In the genomic region with DNA sequence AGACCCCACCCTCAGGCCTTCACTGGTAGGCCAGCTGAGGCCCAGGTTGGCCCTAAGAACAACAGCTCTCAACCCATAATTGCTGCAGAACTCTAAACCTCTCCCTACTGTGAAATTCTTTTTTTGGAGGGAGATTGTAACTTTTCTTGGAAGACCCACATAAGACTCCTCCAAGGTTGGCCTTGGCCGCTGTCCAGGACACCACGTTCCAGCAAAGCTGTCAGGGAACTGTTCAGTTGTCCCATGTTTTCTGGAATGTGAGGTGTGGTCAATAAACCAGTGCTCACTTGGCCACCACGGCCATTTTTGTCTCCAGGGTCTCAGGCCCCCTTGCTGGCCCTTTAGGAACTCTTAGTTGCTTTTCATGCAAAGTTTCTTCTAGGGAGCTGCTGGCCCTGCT, we compare ENCODE assay signal across 33 mouse cellular contexts. TPM values are rescaled to one million over a fixed set of nuclear protein-coding genes. Genes with fewer than 3 reads are reported as not detected.
A peak's percentile ranks its signal among the peaks of the same experiment; 100 is the strongest.
DNase-seq lines count a peak whose midpoint lies in the region; ATAC-seq and TF ChIP-seq lines count a peak whose summit lies in the region.
"Had no signal": no experiment of that assay in that cellular context is flagged by ENCODE, and none has a peak within 500 bp of the region (broad histone marks: within the 10 kb centered on the region; RNA-seq: fewer than 3 reads in every experiment).

No protein-coding gene starts in this region.

- DNase-seq in hindbrain, postnatal 0 days (ENCODE audit: low spot score), result no peak
- no peak for DNase-seq in hindbrain, embryonic 11.5 days (ENCODE audit: low spot score)
- DNase-seq in midbrain, postnatal 0 days (ENCODE audit: low spot score), result no peak
- DNase-seq in midbrain, embryonic 10.5 days (ENCODE audit: low spot score), result no peak
- DNase-seq in adrenal gland, adult (ENCODE audit: inconsistent age in 2 of 2, low spot score in 1 of 2), result no peak
- DNase-seq in thymus, postnatal 0 days (ENCODE audit: low spot score), result no peak
- DNase-seq: adrenal gland, adult 8-10 months; cerebellum, adult 2 months; gastrocnemius, postnatal 36 days; layer of hippocampus, postnatal 36 days; lung, postnatal 4 days; thymus, postnatal 25 days had no signal

- no peaks in the 10 kb centered on the region for H3K9me3 ChIP-seq in hindbrain, postnatal 0 days (ENCODE audit: low read length)
- no peaks in the 10 kb centered on the region for H3K9me3 ChIP-seq in hindbrain, embryonic 11.5 days (ENCODE audit: control insufficient read depth, low read length)
- no peaks in the 10 kb centered on the region for H3K9me3 ChIP-seq in midbrain, postnatal 0 days (ENCODE audit: low read length)
- H3K9me3 ChIP-seq in midbrain, embryonic 10.5 days (replicated peaks), result no peaks in the 10 kb centered on the region
- H3K9me3 ChIP-seq: embryonic facial prominence, embryonic 10.5 days; embryonic facial prominence, embryonic 15.5 days; forebrain, embryonic 13.5 days; heart, embryonic 10.5 days; heart, embryonic 15.5 days; hindbrain, embryonic 12.5 days; limb, embryonic 12.5 days; lung, embryonic 15.5 days; megakaryocyte, embryonic 14.5 days; midbrain, embryonic 13.5 days had no signal

- no peak overlapping the region for H3K4me3 ChIP-seq in hindbrain, postnatal 0 days (ENCODE audit: low read length)
- H3K4me3 ChIP-seq in hindbrain, embryonic 11.5 days (ENCODE audit: low read depth, low read length), result no peak overlapping the region
- H3K4me3 ChIP-seq in midbrain, postnatal 0 days (ENCODE audit: low read depth, low read length), result no peak overlapping the region
- no peak overlapping the region for H3K4me3 ChIP-seq in midbrain, embryonic 10.5 days
- H3K4me3 ChIP-seq in olfactory bulb, adult 2 months (ENCODE audit: insufficient read depth, low read depth, low read length), result no peak overlapping the region
- H3K4me3 ChIP-seq: embryonic facial prominence, embryonic 10.5 days; embryonic facial prominence, embryonic 15.5 days; forebrain, embryonic 13.5 days; heart, embryonic 10.5 days; heart, embryonic 15.5 days; hindbrain, embryonic 12.5 days; limb, embryonic 12.5 days; lung, embryonic 15.5 days; megakaryocyte, embryonic 14.5 days; midbrain, embryonic 13.5 days had no signal

- no peak for TF ChIP-seq POLR2A in olfactory bulb, adult 2 months (IDR thresholded peaks at IDR 0.05; ENCODE audit: insufficient read depth, low read depth, low read length)

- H3K4me2 ChIP-seq in hindbrain, postnatal 0 days (ENCODE audit: low read depth, low read length), result no peak overlapping the region
- no peak overlapping the region for H3K4me2 ChIP-seq in hindbrain, embryonic 11.5 days (replicated peaks; ENCODE audit: low read depth, low read length)
- H3K4me2 ChIP-seq in midbrain, postnatal 0 days (ENCODE audit: low read depth, low read length, poor library complexity, severe bottlenecking), result no peak overlapping the region
- H3K4me2 ChIP-seq: embryonic facial prominence, embryonic 15.5 days; forebrain, embryonic 13.5 days; heart, embryonic 15.5 days; hindbrain, embryonic 12.5 days; limb, embryonic 12.5 days; liver, embryonic 11.5 days; lung, embryonic 15.5 days; midbrain, embryonic 13.5 days had no signal

- peaks cover 6% of the 10 kb centered on the region; the same call in 1 of the 2 replicates for H3K4me1 ChIP-seq in hindbrain, postnatal 0 days (ENCODE audit: insufficient read depth, low read length)
- no peaks in the 10 kb centered on the region for H3K4me1 ChIP-seq in hindbrain, embryonic 11.5 days (replicated peaks; ENCODE audit: control insufficient read depth, insufficient read depth, low read length)
- H3K4me1 ChIP-seq in midbrain, postnatal 0 days (ENCODE audit: insufficient read depth, low read length), result no peaks in the 10 kb centered on the region
- no peaks in the 10 kb centered on the region for H3K4me1 ChIP-seq in midbrain, embryonic 10.5 days
- H3K4me1 ChIP-seq in olfactory bulb, adult 2 months (ENCODE audit: control insufficient read depth, insufficient read depth, low read length), result no peaks in the 10 kb centered on the region
- H3K4me1 ChIP-seq: embryonic facial prominence, embryonic 10.5 days; embryonic facial prominence, embryonic 15.5 days; heart, embryonic 10.5 days; hindbrain, embryonic 12.5 days; limb, embryonic 12.5 days; lung, embryonic 15.5 days; midbrain, embryonic 13.5 days had no signal

- ATAC-seq in hindbrain, postnatal 0 days, result no peak
- no peak for ATAC-seq in hindbrain, embryonic 11.5 days (ENCODE audit: low FRiP score)
- no peak for ATAC-seq in midbrain, postnatal 0 days (ENCODE audit: low FRiP score)
- ATAC-seq: activated CD4-positive, CD25-positive, alpha-beta regulatory T cell, adult 4 months; forebrain, embryonic 13.5 days; inflammation-experienced regulatory T-cells, adult 6 months; midbrain, embryonic 13.5 days had no signal

- no peak for TF ChIP-seq CTCF in hindbrain, postnatal 0 days (IDR thresholded peaks at IDR 0.05; ENCODE audit: low read depth)
- TF ChIP-seq CTCF in midbrain, postnatal 0 days (IDR thresholded peaks at IDR 0.05), result no peak
- no peak for TF ChIP-seq CTCF in olfactory bulb, adult 2 months (IDR thresholded peaks at IDR 0.05; ENCODE audit: insufficient read depth, low read depth, low read length)

- 74% methylated on average over 3 of the region's 3 CpGs for WGBS in hindbrain, postnatal 0 days
- 87% methylated on average over 3 of the region's 3 CpGs for WGBS in hindbrain, embryonic 11.5 days
- WGBS in midbrain, postnatal 0 days, result 94% methylated on average over 3 of the region's 3 CpGs
- 94% methylated on average over 3 of the region's 3 CpGs for WGBS in midbrain, embryonic 10.5 days
- WGBS in olfactory bulb, adult 2 months, result 80% methylated on average over 3 of the region's 3 CpGs

- no peaks in the 10 kb centered on the region for H3K27me3 ChIP-seq in hindbrain, postnatal 0 days (ENCODE audit: insufficient read depth, low read length)
- no peaks in the 10 kb centered on the region for H3K27me3 ChIP-seq in hindbrain, embryonic 11.5 days (ENCODE audit: control insufficient read depth, insufficient read depth, low read length)
- no peaks in the 10 kb centered on the region for H3K27me3 ChIP-seq in midbrain, postnatal 0 days (ENCODE audit: insufficient read depth, low read length)
- no peaks in the 10 kb centered on the region for H3K27me3 ChIP-seq in midbrain, embryonic 10.5 days (ENCODE audit: low read depth, poor library complexity, severe bottlenecking)
- H3K27me3 ChIP-seq: embryonic facial prominence, embryonic 15.5 days; forebrain, embryonic 13.5 days; heart, embryonic 15.5 days; hindbrain, embryonic 12.5 days; limb, embryonic 12.5 days; lung, embryonic 15.5 days; megakaryocyte, embryonic 14.5 days; midbrain, embryonic 13.5 days had no signal

- H3K9ac ChIP-seq in hindbrain, postnatal 0 days (replicated peaks; ENCODE audit: low read length), result no peak overlapping the region
- H3K9ac ChIP-seq in hindbrain, embryonic 11.5 days (ENCODE audit: low read depth, low read length), result no peak overlapping the region
- H3K9ac ChIP-seq in midbrain, postnatal 0 days (replicated peaks; ENCODE audit: low read length, poor library complexity, severe bottlenecking), result no peak overlapping the region
- H3K9ac ChIP-seq: embryonic facial prominence, embryonic 15.5 days; forebrain, embryonic 13.5 days; heart, embryonic 15.5 days; hindbrain, embryonic 12.5 days; limb, embryonic 12.5 days; lung, embryonic 15.5 days; midbrain, embryonic 13.5 days had no signal

- H3K36me3 ChIP-seq in hindbrain, postnatal 0 days (ENCODE audit: insufficient read depth, low read length), result peaks cover 72% of the 10 kb centered on the region
- peaks cover 17% of the 10 kb centered on the region for H3K36me3 ChIP-seq in hindbrain, embryonic 11.5 days (ENCODE audit: control insufficient read depth, insufficient read depth, low read length)
- peaks cover 81% of the 10 kb centered on the region for H3K36me3 ChIP-seq in midbrain, postnatal 0 days (ENCODE audit: insufficient read depth, low read length)
- peaks cover 98% of the 10 kb centered on the region for H3K36me3 ChIP-seq in midbrain, embryonic 10.5 days

- H3K27ac ChIP-seq in hindbrain, postnatal 0 days, result peak overlapping the region; percentile 45; the same call in 1 of the 2 replicates
- H3K27ac ChIP-seq in hindbrain, embryonic 11.5 days (ENCODE audit: low read depth, low read length), result no peak overlapping the region
- H3K27ac ChIP-seq in midbrain, postnatal 0 days (ENCODE audit: low read depth, low read length), result 0 out of 2 replicates have a peak overlapping the region, but pooled peaks have one; percentile 3
- H3K27ac ChIP-seq in midbrain, embryonic 10.5 days (replicated peaks), result no peak overlapping the region
- H3K27ac ChIP-seq in olfactory bulb, adult 2 months (ENCODE audit: insufficient read depth, low read depth, low read length), result 0 out of 2 replicates have a peak overlapping the region, but pooled peaks have one; percentile 32
- H3K27ac ChIP-seq: embryonic facial prominence, embryonic 10.5 days; embryonic facial prominence, embryonic 15.5 days; forebrain, embryonic 13.5 days; heart, embryonic 10.5 days; heart, embryonic 15.5 days; hindbrain, embryonic 12.5 days; limb, embryonic 12.5 days; lung, embryonic 15.5 days; midbrain, embryonic 13.5 days had no signal

RNA-seq across cellular contexts. Expression of a gene that starts 9.9 kb away (rescaled TPM):
- 134 and 143 TPM in 2 replicates for total RNA-seq in hindbrain, postnatal 0 days (2014; rRNA removed)
- polyA plus RNA-seq in hindbrain, postnatal 0 days (2015; fragmentation: Nextera tagmentation; extraction: Ambion mirVana), result 165 and 170 TPM in 2 replicates
- 131 and 144 TPM in 2 replicates for polyA plus RNA-seq in hindbrain, embryonic 11.5 days (2014; fragmentation: Nextera tagmentation; extraction: Ambion mirVana)
- total RNA-seq in midbrain, postnatal 0 days (2014; rRNA removed), result 145 and 149 TPM in 2 replicates
- polyA plus RNA-seq in midbrain, postnatal 0 days (2015; fragmentation: Nextera tagmentation; extraction: Ambion mirVana), result 159 and 176 TPM in 2 replicates
- 148 and 157 TPM in 2 replicates for polyA plus RNA-seq in midbrain, embryonic 10.5 days (2016; fragmentation: Nextera tagmentation; extraction: Ambion mirVana)
- polyA plus RNA-seq in olfactory bulb, adult 2 months (2012; ENCODE audit: insufficient read depth, insufficient read length, low replicate concordance, missing spikeins), result not detected in 2 replicates
- polyA plus RNA-seq in thymus, postnatal 0 days (2015; fragmentation: Nextera tagmentation; extraction: Ambion mirVana), result 90.1 and 95.8 TPM in 2 replicates

RNA-seq across cellular contexts. Expression of a gene that starts 9.9 kb away (rescaled TPM):
- total RNA-seq in hindbrain, postnatal 0 days (2014; rRNA removed), result 40.3 and 42.1 TPM in 2 replicates
- polyA plus RNA-seq in hindbrain, postnatal 0 days (2015; fragmentation: Nextera tagmentation; extraction: Ambion mirVana), result 84.8 and 86.9 TPM in 2 replicates
- 91.3 and 95.8 TPM in 2 replicates for polyA plus RNA-seq in hindbrain, embryonic 11.5 days (2014; fragmentation: Nextera tagmentation; extraction: Ambion mirVana)
- total RNA-seq in midbrain, postnatal 0 days (2014; rRNA removed), result 46.2 and 48.2 TPM in 2 replicates
- polyA plus RNA-seq in midbrain, postnatal 0 days (2015; fragmentation: Nextera tagmentation; extraction: Ambion mirVana), result 92.4 and 96.0 TPM in 2 replicates
- 81.8 and 88.8 TPM in 2 replicates for polyA plus RNA-seq in midbrain, embryonic 10.5 days (2016; fragmentation: Nextera tagmentation; extraction: Ambion mirVana)
- not detected in 2 replicates for polyA plus RNA-seq in olfactory bulb, adult 2 months (2012; ENCODE audit: insufficient read depth, insufficient read length, low replicate concordance, missing spikeins)
- 53.6 and 54.2 TPM in 2 replicates for polyA plus RNA-seq in thymus, postnatal 0 days (2015; fragmentation: Nextera tagmentation; extraction: Ambion mirVana)

RNA-seq across cellular contexts. Expression of a gene that starts 14.3 kb away (rescaled TPM):
- 36.6 and 46.2 TPM in 2 replicates for total RNA-seq in hindbrain, postnatal 0 days (2014; rRNA removed)
- polyA plus RNA-seq in hindbrain, postnatal 0 days (2015; fragmentation: Nextera tagmentation; extraction: Ambion mirVana), result 56.1 and 56.2 TPM in 2 replicates
- 63.3 and 66.5 TPM in 2 replicates for polyA plus RNA-seq in hindbrain, embryonic 11.5 days (2014; fragmentation: Nextera tagmentation; extraction: Ambion mirVana)
- 38.2 and 40.5 TPM in 2 replicates for total RNA-seq in midbrain, postnatal 0 days (2014; rRNA removed)
- 59.1 and 62.7 TPM in 2 replicates for polyA plus RNA-seq in midbrain, postnatal 0 days (2015; fragmentation: Nextera tagmentation; extraction: Ambion mirVana)
- 85.1 and 89.6 TPM in 2 replicates for polyA plus RNA-seq in midbrain, embryonic 10.5 days (2016; fragmentation: Nextera tagmentation; extraction: Ambion mirVana)
- not detected in 2 replicates for polyA plus RNA-seq in olfactory bulb, adult 2 months (2012; ENCODE audit: insufficient read depth, insufficient read length, low replicate concordance, missing spikeins)
- 17.9 and 18.3 TPM in 2 replicates for polyA plus RNA-seq in thymus, postnatal 0 days (2015; fragmentation: Nextera tagmentation; extraction: Ambion mirVana)

RNA-seq across cellular contexts. Expression of a gene that starts 14.3 kb away (rescaled TPM):
- total RNA-seq in hindbrain, postnatal 0 days (2014; rRNA removed), result 96.2 and 109 TPM in 2 replicates
- polyA plus RNA-seq in hindbrain, postnatal 0 days (2015; fragmentation: Nextera tagmentation; extraction: Ambion mirVana), result 123 and 136 TPM in 2 replicates
- polyA plus RNA-seq in hindbrain, embryonic 11.5 days (2014; fragmentation: Nextera tagmentation; extraction: Ambion mirVana), result 107 and 111 TPM in 2 replicates
- total RNA-seq in midbrain, postnatal 0 days (2014; rRNA removed), result 133 and 155 TPM in 2 replicates
- polyA plus RNA-seq in midbrain, postnatal 0 days (2015; fragmentation: Nextera tagmentation; extraction: Ambion mirVana), result 142 and 148 TPM in 2 replicates
- 83.4 and 84.5 TPM in 2 replicates for polyA plus RNA-seq in midbrain, embryonic 10.5 days (2016; fragmentation: Nextera tagmentation; extraction: Ambion mirVana)
- not detected in 2 replicates for polyA plus RNA-seq in olfactory bulb, adult 2 months (2012; ENCODE audit: insufficient read depth, insufficient read length, low replicate concordance, missing spikeins)
- polyA plus RNA-seq in thymus, postnatal 0 days (2015; fragmentation: Nextera tagmentation; extraction: Ambion mirVana), result 151 and 161 TPM in 2 replicates

RNA-seq across cellular contexts. Expression of a gene that starts 18.6 kb away (rescaled TPM):
- total RNA-seq in hindbrain, postnatal 0 days (2014; rRNA removed), result 0.58 and 0.78 TPM in 2 replicates
- 0.15 and 0.26 TPM in 2 replicates for polyA plus RNA-seq in hindbrain, postnatal 0 days (2015; fragmentation: Nextera tagmentation; extraction: Ambion mirVana)
- polyA plus RNA-seq in hindbrain, embryonic 11.5 days (2014; fragmentation: Nextera tagmentation; extraction: Ambion mirVana), result not detected in 2 replicates
- total RNA-seq in midbrain, postnatal 0 days (2014; rRNA removed), result 0.71 TPM in 1 of 2 replicates, not detected in the other
- polyA plus RNA-seq in midbrain, postnatal 0 days (2015; fragmentation: Nextera tagmentation; extraction: Ambion mirVana), result not detected in 2 replicates
- 0.20 TPM in 1 of 2 replicates, not detected in the other for polyA plus RNA-seq in midbrain, embryonic 10.5 days (2016; fragmentation: Nextera tagmentation; extraction: Ambion mirVana)
- polyA plus RNA-seq in olfactory bulb, adult 2 months (2012; ENCODE audit: insufficient read depth, insufficient read length, low replicate concordance, missing spikeins), result not detected in 2 replicates
- polyA plus RNA-seq in thymus, postnatal 0 days (2015; fragmentation: Nextera tagmentation; extraction: Ambion mirVana), result 0.17 TPM in 1 of 2 replicates, not detected in the other
- total RNA-seq: adrenal gland, adult 8-10 months; adrenal gland, postnatal 4 days; gastrocnemius, postnatal 36 days; heart, postnatal 25 days; monocyte, adult 5-6 weeks had no signal
- polyA plus RNA-seq: activated CD4-positive, CD25-positive, alpha-beta regulatory T cell, adult 4 months; embryonic facial prominence, embryonic 10.5 days; embryonic facial prominence, embryonic 15.5 days; heart, embryonic 10.5 days; heart, embryonic 15.5 days; hindbrain, embryonic 12.5 days; inflammation-experienced regulatory T-cells, adult 6 months; kidney, embryonic 16.5 days; limb, embryonic 12.5 days; lung, embryonic 15.5 days; midbrain, embryonic 13.5 days; small intestine, adult 2 months; stomach, embryonic 14.5 days; testis, adult 2 months had no signal

Comparison
In these comparisons a context has a peak if more than half of its experiments do, and no peak if none do; other contexts are left out.
1. H3K27ac ChIP-seq: peak in hindbrain, postnatal 0 days (single experiment), midbrain, postnatal 0 days (single experiment) and olfactory bulb, adult 2 months (single experiment); none in hindbrain, embryonic 11.5 days (single experiment) and midbrain, embryonic 10.5 days (single experiment).
2. RNA of a gene that starts 14.3 kb away (polyA plus RNA-seq): 85.1 to 89.6 TPM in midbrain, embryonic 10.5 days, 63.3 to 66.5 TPM in hindbrain, embryonic 11.5 days, 59.1 to 62.7 TPM in midbrain, postnatal 0 days, 56.1 to 56.2 TPM in hindbrain, postnatal 0 days and 17.9 to 18.3 TPM in thymus, postnatal 0 days; not detected in olfactory bulb, adult 2 months; every median in the first group is over 10 times any median in the second.